Mouse (Mus musculus) MN1 (cell line): ENCODE results near the gene Psap.
"Not testable (repeated sequence)": the region's sequence is repeated elsewhere in the genome, so short reads cannot be mapped to it uniquely, and the experiment has no call there.

Experiments
- DNase-seq: peaks from one replicate; pipeline ENCODE4 v3.0.0-alpha.2; 2016; ENCODE audit warnings: low spot score

The Psap gene

DNA sequence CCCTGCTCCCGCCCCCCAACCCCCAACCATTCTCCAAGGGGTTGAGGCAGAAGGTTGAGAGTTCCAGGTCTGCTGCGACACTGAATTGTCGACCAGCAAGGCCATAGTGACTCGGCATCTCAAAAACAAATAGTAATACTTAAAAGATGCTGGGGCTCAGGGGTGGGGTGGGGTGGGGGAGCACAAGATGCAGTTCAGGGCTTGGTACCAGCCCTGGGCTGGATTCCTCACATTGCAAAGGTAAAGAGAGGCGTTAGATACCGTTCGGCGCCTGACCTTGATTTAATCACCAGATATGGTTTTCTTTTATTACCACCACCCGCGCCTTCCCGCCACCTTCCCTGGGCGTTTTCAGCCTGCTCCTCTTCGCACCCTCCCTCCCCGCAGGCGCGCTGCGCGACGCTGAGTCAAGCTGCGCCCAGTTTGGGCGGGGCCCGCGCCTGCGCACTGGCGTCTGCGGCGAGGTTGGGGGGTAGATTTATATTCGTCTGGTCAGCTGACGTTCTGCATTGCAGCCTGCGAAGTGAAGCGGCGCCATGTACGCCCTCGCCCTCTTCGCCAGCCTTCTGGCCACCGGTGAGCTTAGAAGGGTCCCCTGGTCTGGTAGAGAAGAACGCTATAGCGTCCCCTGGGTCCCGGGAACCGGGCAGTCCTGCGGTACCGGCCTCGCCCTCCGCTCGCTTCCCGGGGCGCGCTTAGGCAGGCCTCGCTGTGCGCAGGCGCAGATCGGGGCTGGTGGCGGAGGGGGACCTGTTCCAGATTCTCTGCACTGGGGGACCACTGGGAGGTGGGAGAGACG, at the start of gene Psap:
Gene Psap (plus strand): TSS at position 421 of the 799 bp plus-strand sequence.
- DNase-seq = peak; percentile 98

DNA sequence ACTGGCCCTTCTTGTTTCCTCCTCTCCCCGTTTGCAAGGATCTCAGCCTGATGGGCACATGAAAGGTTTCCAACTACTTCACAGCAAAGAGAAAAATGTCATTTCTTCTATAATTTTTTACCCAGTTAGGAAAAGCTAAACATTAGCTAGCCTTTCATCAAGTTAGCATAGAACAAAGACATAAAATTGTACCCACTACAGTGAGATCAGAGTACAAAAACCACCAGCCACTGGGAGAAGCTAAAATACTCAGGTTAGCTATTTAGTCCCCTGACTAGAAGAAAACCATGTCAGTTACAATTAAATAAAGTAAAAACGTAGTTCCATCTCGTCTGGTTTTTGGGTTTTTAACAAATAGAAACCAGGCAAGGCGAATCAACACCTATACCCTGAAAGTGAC, 49.8 kb upstream of the Psap start:
- DNase-seq = no peak

DNA sequence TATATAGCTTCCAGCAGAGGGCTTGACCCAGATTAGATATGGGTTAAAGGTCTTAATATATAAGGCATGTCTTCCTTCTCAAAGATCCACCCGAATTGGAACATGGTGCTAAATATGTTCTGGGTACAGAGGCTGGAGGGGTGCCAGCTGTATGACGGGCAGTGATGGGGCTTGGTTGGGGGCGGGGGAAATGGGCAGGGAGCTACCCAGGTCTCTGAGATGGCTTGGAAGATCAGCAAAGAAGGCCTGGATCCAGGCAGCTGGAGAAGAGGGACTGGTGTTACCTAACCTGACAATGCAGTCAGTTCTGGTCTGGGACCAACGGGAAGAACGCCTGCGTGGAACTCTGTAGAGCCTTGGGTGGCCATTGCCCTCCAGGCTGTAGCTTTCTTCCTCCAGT, 48.3 kb upstream of the Psap start:
- no peak for DNase-seq

DNA sequence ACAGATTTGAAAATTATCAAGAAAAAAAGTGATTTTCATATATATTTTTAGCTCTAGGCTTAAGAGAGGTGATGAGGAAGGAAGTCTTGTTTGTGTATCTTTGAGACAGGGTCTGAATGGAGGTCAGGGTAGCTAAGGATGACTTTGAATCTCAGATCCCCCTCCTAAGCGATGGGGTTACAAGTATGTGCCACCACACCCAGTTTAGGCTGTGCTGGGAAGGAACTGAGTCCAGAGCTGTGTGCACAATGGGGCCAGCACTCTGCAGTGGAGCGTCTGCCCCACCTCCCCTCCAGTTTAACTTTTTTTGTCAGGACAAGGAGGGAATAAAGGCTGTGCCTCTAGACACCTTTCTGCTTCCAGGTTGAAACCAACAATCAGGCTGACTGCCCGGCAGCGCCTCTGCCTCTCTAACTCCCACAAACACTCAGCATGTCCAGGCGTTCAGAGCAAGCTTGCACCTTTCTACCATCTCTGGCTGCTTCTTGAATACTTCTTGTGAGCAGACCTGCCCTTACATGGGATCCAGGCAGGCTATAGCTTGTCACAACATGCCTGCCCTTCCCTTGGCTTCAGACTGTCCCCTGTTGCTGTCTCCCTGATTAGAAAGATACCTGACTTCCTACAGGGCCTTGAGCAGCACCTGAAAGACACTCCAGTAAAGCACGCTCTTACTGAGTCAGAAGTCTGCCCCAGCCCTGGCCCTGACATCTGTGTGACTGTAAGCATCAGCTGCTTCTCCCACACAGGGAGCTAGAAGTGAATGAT, 46.9 kb upstream of the Psap start:
- DNase-seq = no peak

- DNase-seq = no peak
Measured at GRCm38 (mm10) chr10:60234006-60234405, 43.4 kb upstream of the Psap start.

DNA sequence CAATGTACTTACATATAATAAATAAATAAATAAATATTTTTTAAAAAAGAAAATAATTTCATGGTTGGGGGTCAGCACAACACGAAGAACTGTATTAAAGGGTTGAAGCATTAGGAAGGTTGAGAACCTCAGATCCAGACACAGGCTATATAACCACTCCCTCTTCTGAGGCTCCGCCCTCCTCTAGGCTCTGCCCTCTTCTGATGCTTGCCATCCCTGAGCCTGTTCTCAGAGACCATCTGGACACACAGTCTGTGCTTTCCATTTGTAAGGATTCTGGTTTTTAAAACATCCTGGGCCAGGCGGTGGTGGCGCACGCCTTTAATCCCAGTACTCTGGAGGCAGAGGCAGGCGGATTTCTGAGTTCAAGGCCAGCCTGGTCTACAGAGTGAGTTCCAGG, 41.6 kb upstream of the Psap start:
- DNase-seq = not testable (repeated sequence)

- peak; percentile 66 for DNase-seq
Measured at GRCm38 (mm10) chr10:60237475-60238154, 39.8 kb upstream of the Psap start.

GRCm38 (mm10) chr10:60240416-60240815, 37.0 kb upstream of the Psap start:
- no peak for DNase-seq

GRCm38 (mm10) chr10:60243941-60244340, 33.5 kb upstream of the Psap start:
- DNase-seq = no peak

DNA sequence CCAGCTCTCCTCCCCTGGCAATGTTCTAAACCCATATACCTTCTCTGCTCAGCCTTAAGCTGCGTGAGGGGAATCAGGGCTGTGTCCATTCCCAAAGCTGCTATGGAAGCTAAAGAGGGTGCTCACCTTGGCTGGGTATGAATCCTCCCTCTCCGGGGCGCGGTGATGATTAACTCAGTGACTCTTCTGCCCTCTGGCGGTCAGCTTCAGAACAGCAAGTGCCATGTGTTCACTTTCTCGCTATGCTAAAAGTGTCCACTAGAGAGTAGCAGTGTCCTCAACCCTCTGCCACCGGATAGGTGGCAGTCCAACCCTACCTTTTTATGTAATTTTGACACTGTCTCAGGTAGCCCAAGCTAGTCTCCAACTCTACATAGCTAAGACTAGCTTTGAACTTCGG, 32.4 kb upstream of the Psap start:
- peak; percentile 96 for DNase-seq

- no peak for DNase-seq
Measured at GRCm38 (mm10) chr10:60245635-60246034, 31.8 kb upstream of the Psap start.

DNA sequence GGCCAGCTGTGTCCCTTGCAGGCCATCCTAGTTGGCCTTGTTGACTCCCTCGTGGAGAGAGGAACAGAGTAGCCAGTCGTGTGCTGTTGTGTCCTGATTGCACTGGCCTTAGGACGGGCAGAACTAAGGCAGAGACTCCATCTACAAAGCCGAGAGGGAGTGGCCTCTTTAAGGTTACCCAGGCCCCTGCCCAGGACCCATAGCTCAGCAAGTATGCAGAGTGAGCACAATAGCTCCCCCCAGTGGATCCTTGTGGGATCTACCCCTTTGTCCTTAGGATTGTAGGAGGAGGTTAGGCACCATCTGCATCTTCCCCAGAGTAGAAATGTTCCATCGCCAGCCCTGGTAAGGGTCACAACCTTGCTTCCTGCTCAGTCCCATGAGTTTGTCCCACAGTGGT, 30.9 kb upstream of the Psap start:
- DNase-seq = peak; percentile 78

DNA sequence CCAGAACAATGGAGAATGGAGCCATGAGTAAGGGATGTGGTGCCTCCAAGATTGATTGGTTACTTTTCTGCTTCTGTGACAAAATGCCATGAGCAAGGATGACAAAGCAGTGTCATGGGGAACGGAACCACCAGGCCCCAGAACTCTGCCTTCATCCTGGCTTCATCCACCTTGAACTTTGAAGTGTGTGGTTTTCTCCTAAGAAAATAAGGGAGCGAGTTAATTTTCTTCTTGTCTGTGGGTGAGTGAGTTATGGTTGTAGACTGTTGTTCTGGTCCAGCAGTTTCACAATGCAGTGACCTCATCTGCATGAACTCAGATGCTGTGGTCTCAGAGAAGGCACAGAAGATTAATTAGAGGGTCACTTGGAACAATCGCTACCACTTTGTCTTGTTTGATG, 29.1 kb upstream of the Psap start:
- not testable (repeated sequence) for DNase-seq

- no peak for DNase-seq
Measured at GRCm38 (mm10) chr10:60250426-60250965, 26.9 kb upstream of the Psap start.

DNA sequence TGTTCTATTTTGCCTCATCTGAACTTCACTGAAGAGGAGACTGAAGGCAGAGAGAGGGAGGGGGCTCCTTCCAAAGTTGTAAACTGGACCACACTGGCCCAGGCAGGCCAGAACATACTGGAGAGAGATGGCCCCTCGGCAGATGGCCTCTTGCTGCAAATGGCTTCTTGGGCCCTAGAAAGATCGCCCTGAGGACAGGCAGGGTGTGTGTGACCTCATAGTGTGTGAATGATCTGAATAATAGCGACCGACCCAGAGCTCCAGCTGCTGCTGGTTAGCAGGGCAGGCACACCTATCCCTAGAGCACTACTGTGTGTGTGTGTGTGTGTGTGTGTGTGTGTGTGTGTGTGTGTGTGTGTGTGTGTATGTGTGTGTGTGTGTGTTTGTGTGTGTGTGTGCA, 25.2 kb upstream of the Psap start:
- no peak for DNase-seq

- DNase-seq = no peak
Measured at GRCm38 (mm10) chr10:60252606-60253005, 24.8 kb upstream of the Psap start.

- DNase-seq = no peak
Measured at GRCm38 (mm10) chr10:60256088-60256487, 21.3 kb upstream of the Psap start.

DNA sequence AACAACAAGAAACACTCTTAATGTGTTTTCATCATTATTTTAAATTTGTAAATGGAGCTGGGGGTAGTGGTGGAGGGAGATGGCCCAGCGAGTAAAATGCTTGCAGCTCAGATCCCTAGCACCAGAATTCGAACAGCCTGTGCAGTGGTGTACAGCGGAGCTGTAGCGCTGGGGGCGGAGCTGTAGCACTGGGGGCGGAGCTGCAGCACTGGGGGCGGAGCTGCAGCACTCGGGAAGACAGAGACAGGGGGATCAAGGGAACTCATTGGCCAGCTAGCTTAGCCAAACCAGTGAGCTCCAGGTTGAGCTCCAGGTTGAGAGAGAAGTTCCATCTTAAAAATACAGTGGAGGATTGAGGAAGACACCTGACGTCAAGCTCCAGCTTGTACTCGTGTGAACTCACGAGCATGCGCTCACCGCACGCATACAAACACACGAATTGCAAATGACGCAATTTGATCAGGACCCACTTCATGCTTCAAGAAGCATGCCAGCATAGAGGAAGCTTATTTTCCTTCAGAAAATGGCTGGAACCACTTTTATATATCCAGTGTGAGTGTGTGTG, 20.1 kb upstream of the Psap start:
- no peak for DNase-seq

DNA sequence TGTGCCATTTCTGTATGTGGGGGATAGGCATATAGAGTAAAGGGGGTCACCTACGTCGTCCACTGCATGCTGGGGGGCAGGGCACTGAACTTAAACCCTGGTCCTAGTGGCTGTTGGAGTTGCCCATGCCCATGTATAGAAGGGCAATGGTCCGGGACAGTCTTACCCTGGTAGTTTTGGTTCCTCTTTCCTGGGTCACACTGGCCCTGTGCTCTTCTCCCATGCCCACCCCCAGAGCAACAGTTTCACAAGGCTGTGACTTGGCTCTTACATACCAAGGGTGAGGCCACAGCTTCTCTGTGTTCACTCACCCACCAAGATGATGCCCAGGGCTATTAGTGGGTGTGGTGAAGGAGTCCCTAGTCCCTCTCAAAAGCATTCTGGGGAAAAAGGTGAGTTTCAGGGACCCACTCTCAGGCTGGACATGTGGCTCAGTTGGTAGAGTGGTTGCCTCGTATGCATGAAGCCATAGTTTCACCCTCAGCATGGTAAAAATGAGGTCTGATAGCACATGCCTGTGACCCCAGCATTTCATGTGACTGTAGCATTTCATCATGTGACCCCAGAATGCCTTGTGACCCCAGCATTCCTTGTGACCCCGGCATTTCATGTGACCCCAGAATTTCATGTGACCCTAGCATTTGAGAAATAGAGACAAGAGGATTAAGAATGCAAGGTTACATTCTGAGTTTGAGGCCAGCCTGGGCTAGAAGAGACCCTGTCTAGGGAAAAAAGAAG, 16.7 kb upstream of the Psap start:
- DNase-seq = no peak

DNA sequence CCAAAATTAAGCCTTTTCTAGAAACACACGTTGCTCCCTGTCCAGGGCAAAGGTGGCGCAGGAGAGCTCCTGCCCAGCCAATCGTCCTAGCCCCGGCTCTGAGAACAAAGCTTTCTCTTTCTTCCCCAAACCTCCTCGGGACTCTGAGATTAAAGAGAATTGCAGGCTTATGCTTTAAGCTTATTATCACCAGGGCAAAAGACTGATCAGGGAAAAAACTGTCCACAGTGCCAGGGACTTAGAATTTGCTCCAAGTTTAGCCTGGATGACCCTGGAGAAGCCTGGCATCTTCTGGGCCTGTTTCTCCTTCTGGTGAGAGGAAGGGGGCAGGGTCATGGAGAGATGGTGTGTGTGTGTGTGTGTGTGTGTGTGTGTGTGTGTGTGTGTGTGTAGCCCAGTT, 15.9 kb upstream of the Psap start:
- peak; percentile 37 for DNase-seq

- DNase-seq = peak; percentile 92
Measured at GRCm38 (mm10) chr10:60262386-60262785, 15.0 kb upstream of the Psap start.

- no peak for DNase-seq
Measured at GRCm38 (mm10) chr10:60263351-60263750, 14.1 kb upstream of the Psap start.
